Mouse (Mus musculus) urinary bladder, adult 2 months (tissue): ENCODE data around the gene Rnf103. TPM values are rescaled to one million over a fixed set of nuclear protein-coding genes. Genes with fewer than 3 reads are reported as not detected.
"Not testable (repeated sequence)": the region's sequence is repeated elsewhere in the genome, so short reads cannot be mapped to it uniquely, and the experiment has no call there.

Experiments used
- DNase-seq: peaks from one replicate; pipeline ENCODE4 v3.0.0; 2022; ENCODE audit warnings: low spot score
- polyA plus RNA-seq: library from polyadenylated mRNA; depleted of rRNA; stranded (reverse); fragments of >200 nt; gene quantifications from 2 replicates; pipeline ENCODE4 v1.2.3, GENCODE M21; 2012; rRNA removed

Rnf103 gene
- polyA plus RNA-seq, result 27.9 and 29.4 TPM in 2 replicates

- DNase-seq, result peak; percentile 82
Measured at GRCm38 (mm10) chr6:71493675-71494340, at the start of gene Rnf103. Rnf103 (plus strand) TSS chr6:71493894.

DNA sequence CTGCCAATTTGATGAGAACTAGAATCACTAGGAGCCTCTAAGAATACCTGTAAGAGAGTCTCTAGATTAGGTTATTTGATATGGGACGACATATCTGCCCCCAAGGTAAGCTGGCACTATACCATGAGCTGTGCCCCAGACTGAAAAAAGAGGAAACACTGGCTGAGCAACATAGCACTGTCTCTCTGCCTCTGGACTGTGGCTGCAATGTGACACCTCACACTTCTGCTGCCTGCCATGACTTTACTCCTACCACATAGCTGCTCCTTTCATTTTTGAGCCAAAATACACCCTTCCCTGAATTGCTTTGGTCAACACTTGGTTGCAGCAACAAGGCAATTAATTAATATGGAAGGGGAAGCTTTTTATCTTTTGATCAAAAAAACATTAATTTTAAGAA is 48.9 kb upstream of the Rnf103 start:
- no peak for DNase-seq

DNA sequence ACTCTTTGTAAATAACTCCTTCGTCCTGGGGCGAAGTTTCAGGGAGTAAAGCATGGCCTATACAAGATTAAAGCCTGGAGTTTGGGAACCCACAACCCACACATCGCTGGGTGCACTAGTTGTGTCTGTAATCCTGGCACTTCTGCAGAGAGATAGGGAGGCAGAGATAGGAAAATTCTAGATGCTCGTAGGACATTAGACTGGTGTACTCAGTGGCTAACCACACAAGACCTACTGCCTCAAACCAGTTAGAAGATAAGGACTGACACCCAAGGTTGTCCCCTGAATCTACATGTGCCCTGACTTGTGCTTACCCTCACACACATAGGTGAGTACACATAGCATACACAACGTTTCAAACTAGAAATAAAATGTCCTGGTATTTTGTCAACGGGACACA is 48.1 kb upstream of the Rnf103 start:
- DNase-seq, result no peak

- DNase-seq, result no peak
Measured at GRCm38 (mm10) chr6:71452792-71453191, 40.9 kb upstream of the Rnf103 start.

DNA sequence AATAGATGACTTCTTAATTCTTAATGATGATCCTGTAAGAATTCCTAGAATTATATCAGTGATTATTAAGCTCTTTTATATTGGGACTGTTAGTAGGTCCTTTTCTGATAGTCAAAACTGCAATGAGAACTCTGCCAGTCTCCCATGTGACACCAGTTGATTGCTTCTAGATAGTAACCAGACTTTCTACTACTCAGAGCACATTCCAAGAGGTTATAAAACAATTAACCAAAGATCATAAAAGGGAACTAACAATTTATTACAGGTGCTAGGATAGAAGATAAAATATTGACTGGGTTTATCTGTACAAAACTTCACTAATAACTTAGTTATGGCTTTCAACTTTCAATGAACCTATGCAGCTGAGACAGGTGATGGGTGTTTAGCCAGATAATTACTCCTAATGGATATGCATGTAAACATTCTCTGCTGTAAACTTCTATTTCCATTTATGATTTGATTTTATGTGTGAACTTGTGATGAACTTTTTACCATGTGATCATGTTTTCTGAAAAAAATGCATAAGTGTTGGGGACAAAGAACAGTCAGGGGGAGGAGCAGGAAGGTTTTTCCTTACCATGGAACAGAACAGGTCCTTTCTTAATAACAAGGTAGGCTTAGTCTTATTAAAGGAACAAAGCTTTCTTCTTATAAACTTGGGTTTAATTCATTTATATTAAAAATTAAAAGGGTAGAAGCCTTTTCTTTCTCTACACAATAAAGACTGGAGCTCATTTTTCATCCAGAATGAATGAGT is 39.5 kb upstream of the Rnf103 start:
- DNase-seq, result not testable (repeated sequence)

DNA sequence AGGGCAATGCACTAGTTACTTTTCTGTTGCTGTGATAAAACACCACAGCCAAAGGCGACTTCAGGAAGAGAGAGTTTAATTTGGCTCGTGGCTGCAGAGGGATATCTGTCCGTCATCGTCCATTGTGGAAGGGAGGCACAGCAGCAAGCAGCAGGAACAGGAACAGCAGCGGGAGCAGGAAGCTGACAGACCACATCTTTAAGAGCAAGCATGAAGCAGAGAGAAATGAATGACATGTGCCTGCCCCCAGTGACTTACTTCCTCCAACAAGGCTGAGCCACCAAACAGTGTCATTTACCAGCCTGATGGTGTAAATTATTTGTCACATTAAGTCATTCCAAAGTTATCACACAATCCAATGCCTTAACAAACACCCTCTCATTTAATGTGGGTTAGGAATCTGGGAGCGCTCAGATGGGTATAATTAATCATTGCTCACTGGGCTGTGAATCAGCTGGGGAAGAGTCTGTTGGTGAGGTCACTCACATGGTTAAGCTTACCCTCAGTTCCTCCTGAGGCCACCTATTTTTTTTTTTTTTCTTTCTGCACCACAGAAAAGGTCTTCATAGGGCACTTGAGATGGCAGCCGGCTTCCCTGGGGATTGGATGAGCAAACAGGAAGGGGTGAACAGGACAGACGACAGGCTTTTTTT is 35.6 kb upstream of the Rnf103 start:
- no peak for DNase-seq

- DNase-seq, result no peak
Measured at GRCm38 (mm10) chr6:71465146-71465545, 28.5 kb upstream of the Rnf103 start.

GRCm38 (mm10) chr6:71467766-71468165 is 25.9 kb upstream of the Rnf103 start:
- no peak for DNase-seq

DNA sequence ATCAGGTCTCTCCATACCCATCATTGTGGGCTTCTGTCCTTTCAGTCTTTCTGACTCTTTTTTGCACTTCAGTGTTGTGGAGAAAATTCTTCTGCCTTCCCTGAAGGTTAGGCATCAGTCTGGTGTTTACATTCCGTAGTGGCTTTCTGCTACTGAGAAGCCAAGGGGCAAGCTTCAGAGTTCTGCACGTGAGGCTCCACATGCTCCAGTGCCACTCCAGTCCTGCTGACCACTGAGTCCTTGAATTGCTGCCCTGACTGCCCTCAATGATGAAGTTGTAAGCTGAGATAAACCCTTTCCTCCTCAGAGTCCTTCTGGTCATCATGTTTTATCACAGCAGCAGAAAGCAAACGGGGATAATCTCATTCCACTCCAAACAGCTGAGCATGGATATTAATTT is 24.4 kb upstream of the Rnf103 start:
- no peak for DNase-seq

DNA sequence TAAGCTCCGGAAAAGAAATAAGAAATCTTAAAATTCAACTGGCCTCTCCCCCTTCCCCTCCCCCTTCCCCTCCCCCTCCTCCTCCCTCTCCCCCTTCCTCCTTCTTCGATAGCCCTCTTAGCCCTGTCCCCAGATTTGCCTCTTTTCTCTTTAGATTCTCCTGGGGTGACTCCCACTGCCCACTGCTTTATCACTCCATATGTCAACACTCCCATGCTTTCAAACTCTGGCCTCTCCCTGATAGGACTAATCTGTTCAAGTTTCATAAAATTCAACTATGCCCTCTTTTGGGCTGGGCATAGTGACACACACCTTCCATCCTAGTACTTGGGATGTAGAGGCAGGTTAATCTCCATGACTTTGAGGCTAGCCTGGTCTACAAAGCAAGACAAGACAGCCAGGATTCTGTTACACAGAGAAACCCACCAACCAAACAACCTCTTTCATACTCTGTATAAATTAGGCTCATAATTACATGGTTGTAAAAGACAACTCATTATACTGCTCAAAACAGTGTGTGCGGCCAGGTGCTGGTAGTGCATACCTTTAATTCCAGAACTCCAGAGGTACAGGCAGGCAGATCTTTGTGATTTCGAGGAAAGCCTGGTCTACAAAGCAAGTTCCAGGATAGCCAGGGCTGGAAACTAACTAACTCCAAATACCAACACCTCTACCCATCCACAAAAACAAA is 21.7 kb upstream of the Rnf103 start:
- no peak for DNase-seq

DNA sequence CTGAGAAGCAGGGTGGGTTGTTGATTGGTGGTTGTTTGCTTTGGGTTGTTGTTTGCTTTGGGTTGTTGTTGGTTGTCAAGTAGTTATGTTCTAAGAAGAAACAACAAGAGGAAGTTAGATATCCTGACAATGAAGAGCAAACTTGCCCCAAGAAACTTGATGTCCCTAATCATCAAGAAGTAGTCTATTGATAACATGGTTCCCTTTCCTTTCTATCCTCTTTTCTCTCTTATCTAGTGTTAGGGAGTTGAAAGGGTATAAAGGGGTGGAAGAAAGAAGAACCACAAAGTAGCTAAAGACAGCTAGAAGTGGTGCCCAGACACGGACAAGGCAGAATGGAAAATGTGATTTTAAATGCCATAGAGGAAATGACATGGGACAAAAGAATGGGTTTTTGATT is 20.9 kb upstream of the Rnf103 start:
- DNase-seq, result no peak

- no peak for DNase-seq
Measured at GRCm38 (mm10) chr6:71475604-71476003, 18.1 kb upstream of the Rnf103 start.

GRCm38 (mm10) chr6:71476783-71477182 is 16.9 kb upstream of the Rnf103 start:
- no peak for DNase-seq

- not testable (repeated sequence) for DNase-seq
Measured at GRCm38 (mm10) chr6:71478816-71479568, 14.7 kb upstream of the Rnf103 start.

DNA sequence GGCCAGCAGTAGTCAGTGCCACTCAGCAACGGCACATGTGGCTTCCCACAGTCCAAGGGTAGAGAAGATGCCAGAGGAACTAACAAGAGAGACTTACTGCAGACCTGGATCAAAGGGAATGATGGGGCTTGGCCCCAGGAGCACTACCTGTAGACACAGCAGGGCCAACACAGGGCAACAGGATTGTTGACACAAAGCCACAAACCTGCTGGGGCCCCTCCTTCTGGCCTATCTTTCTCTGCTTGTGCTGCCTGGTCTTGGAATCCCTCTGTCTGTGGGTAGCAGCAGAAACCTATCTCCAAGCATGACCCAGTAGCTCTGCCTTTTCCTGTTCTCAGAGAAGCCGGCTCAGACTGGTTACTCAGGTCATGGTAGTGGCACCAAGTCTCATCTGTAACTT is 14.1 kb upstream of the Rnf103 start:
- not testable (repeated sequence) for DNase-seq

- DNase-seq, result no peak
Measured at GRCm38 (mm10) chr6:71480136-71480535, 13.6 kb upstream of the Rnf103 start.

DNA sequence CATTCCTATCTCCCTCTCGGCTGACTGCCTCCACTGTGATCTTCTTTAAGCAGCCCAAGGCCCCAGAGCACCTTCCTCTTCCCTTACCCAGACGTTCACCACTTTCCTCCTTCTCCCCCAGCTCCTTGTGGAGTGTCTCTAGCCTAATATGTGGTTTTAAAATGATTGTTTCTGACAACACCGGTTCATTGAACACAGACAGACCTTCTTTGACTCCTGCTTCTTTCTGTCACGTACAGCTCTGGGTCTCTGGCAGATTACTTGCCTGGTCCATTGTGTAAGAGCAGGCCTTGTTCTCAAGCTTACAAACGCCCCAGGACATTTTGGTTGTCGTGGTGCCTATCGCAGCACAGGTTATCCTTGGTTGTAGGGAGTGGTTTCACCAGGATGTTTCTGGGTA is 12.6 kb upstream of the Rnf103 start:
- DNase-seq, result no peak

- no peak for DNase-seq
Measured at GRCm38 (mm10) chr6:71485246-71485645, 8.4 kb upstream of the Rnf103 start.

GRCm38 (mm10) chr6:71486226-71486625 is 7.5 kb upstream of the Rnf103 start:
- no peak for DNase-seq

DNA sequence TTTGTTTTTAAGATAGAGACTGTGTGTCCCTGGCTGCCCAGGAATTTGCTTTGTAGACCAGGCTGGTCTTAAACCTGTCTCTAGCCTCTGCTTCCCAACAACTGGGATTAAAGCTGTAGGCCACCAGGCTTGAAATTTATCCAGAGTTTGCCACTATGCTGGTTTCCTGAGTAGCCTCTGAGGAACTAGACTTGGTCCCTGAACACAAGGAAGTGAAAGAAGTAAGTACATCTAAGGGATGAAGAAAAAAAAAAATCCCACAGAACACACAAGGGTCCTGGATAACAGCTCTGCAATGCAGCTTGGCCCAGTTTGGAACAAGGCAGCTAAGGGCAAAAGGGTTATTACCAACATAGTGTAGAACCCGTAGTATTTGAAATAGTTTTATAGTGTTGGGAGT is 6.8 kb upstream of the Rnf103 start:
- DNase-seq, result no peak

- DNase-seq, result no peak
Measured at GRCm38 (mm10) chr6:71487966-71488365, 5.7 kb upstream of the Rnf103 start.

GRCm38 (mm10) chr6:71492136-71492535 is 1.6 kb upstream of the Rnf103 start:
- DNase-seq, result no peak
